Mouse (Mus musculus) lung, embryonic 15.5 days (tissue): ENCODE data around the gene Tmem268. TPM values are rescaled to one million over a fixed set of nuclear protein-coding genes. Genes with fewer than 3 reads are reported as not detected.

Experiments
- ATAC-seq: fragments of 200-750 bp; cut with Nextera tagmentation; 2 replicates; pipeline ENCODE4 v1.8.0; 2017; ENCODE audit warnings: moderate number of reproducible peaks, borderline replicate concordance; ENCODE audit not compliant: low FRiP score, low TSS enrichment; ENCODE audit errors: extremely low read depth
- H3K27ac ChIP-seq: fragments of 300-500 bp; sonication (generic); 2 replicates; pipeline ENCODE4 v1.5.1; 2015; ENCODE audit warnings: moderate library complexity, mild to moderate bottlenecking, inconsistent platforms
- H3K27me3 ChIP-seq: fragments of 300-500 bp; sonication (generic); 2 replicates; pipeline ENCODE4 v1.6.1; 2015; ENCODE audit warnings: inconsistent platforms
- H3K36me3 ChIP-seq: fragments of 300-500 bp; sonication (generic); 2 replicates; pipeline ENCODE4 v1.6.1; 2015; ENCODE audit warnings: inconsistent platforms
- H3K4me1 ChIP-seq: fragments of 300-500 bp; sonication (generic); 2 replicates; pipeline ENCODE4 v1.6.1; 2015; ENCODE audit warnings: inconsistent platforms
- H3K4me2 ChIP-seq: fragments of 300-500 bp; sonication (generic); 2 replicates; pipeline ENCODE4 v1.6.1; 2015; ENCODE audit warnings: inconsistent platforms, mild to moderate bottlenecking, moderate library complexity
- H3K4me3 ChIP-seq: fragments of 300-500 bp; sonication (generic); 2 replicates; pipeline ENCODE4 v1.5.1; 2015; ENCODE audit warnings: mild to moderate bottlenecking, inconsistent platforms
- H3K9ac ChIP-seq: fragments of 300-500 bp; sonication (generic); 2 replicates; pipeline ENCODE4 v1.6.1; 2015; ENCODE audit warnings: inconsistent platforms
- H3K9me3 ChIP-seq: fragments of 300-500 bp; sonication (generic); 2 replicates; pipeline ENCODE4 v1.6.1; 2016; ENCODE audit warnings: inconsistent platforms
- WGBS: fragments of 180-500 bp; shearing (Covaris S2); methylation state at CpG from one replicate; pipeline ENCODE4 v1.1.7; 2015; 5-methylcytosine and 5-hydroxymethylcytosine counted together
- polyA plus RNA-seq: library from polyadenylated mRNA; unstranded; fragments of >200 nt; fragmentation: Nextera tagmentation; extraction: Ambion mirVana; gene quantifications from 2 replicates; pipeline ENCODE4 v1.2.1, GENCODE M21; 2015

The Tmem268 gene
- polyA plus RNA-seq, 1 experiment from 2014 or later = 9.0 TPM

- WGBS = 78% methylated on average over 3 of the region's 3 CpGs
- ATAC-seq = no peak
- Histone ChIP-seq H3K27me3 (no peaks in the 10 kb centered on the region), H3K27ac (no peak overlapping the region), H3K9ac (no peak overlapping the region), H3K36me3 (no peaks in the 10 kb centered on the region), H3K4me3 (no peak overlapping the region), H3K4me2 (no peak overlapping the region), H3K9me3 (no peaks in the 10 kb centered on the region), H3K4me1 (no peaks in the 10 kb centered on the region)
Observed at GRCm38 (mm10) chr4:63605545-63605944, 47.0 kb downstream of the Tmem268 start.

GRCm38 (mm10) chr4:63605968-63606367, 47.4 kb downstream of the Tmem268 start:
- no peaks in the 10 kb centered on the region for H3K4me1 ChIP-seq
- no peak for ATAC-seq
- WGBS = 54% methylated on average over 1 of the region's 1 CpGs
- no peak overlapping the region for H3K27ac ChIP-seq
- no peak overlapping the region for H3K4me2 ChIP-seq
- H3K9me3 ChIP-seq = no peaks in the 10 kb centered on the region
- H3K4me3 ChIP-seq = no peak overlapping the region
- no peaks in the 10 kb centered on the region for H3K36me3 ChIP-seq
- no peaks in the 10 kb centered on the region for H3K27me3 ChIP-seq
- H3K9ac ChIP-seq = no peak overlapping the region

DNA sequence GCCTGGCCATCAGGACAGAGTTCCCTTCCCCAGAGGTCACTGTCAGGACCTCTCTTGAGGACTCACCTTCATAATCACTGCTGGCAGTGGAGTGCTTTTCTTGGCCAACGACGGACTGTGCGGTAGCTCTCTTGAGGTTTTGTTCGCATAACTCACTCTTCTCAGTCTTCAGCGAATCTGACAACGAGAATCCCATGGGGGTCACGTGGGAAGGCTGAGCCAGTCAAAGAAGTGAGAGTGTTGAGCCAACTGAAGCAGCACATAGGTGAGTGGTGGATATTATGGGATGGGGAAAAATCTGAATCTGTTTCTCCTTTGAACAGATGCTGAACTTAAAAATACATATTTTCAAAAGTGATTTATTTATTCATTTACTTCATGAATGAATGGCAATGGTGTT, 49.8 kb downstream of the Tmem268 start:
- Histone ChIP-seq H3K4me1 (no peaks in the 10 kb centered on the region), H3K27ac (no peak overlapping the region)
- 72% methylated on average over 7 of the region's 7 CpGs for WGBS

GRCm38 (mm10) chr4:63621861-63622260, 63.3 kb downstream of the Tmem268 start:
- Histone ChIP-seq H3K27ac (no peak overlapping the region), H3K4me1 (no peaks in the 10 kb centered on the region), H3K9me3 (no peaks in the 10 kb centered on the region), H3K4me2 (no peak overlapping the region), H3K4me3 (no peak overlapping the region), H3K27me3 (no peaks in the 10 kb centered on the region), H3K9ac (no peak overlapping the region), H3K36me3 (no peaks in the 10 kb centered on the region)
- WGBS = 67% methylated on average over 2 of the region's 2 CpGs
- no peak for ATAC-seq

More for the DNA sequence above, 49.8 kb downstream of the Tmem268 start:
- H3K4me3 ChIP-seq = no peak overlapping the region
- H3K9me3 ChIP-seq = no peaks in the 10 kb centered on the region
- H3K36me3 ChIP-seq = no peaks in the 10 kb centered on the region
- H3K27me3 ChIP-seq = no peaks in the 10 kb centered on the region
- no peak for ATAC-seq
- H3K4me2 ChIP-seq = no peak overlapping the region
- H3K9ac ChIP-seq = no peak overlapping the region

DNA sequence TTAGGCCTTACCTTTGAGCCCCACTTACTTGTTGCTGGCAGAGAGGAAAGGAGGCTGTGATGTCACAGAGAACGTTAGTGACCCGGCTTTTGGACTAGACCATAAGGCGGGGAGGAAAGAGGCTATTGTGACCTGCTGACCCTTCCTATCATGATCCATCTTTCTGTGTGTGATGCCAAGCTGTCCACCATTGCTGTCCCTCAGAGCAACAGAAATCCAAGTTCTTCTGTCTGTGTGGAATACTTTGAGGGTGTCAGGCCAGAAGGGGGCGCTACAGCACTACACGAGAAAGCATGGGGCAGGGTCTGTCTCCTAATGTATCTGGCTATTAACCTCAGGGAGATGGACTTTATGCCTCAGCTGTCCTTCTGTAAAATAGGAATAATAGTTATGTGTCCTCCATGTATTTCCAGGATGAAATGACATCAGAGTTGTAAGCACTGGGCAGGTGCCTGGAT, 63.8 kb downstream of the Tmem268 start, which contains the start of gene Tex48:
Gene Tex48, minus strand, starts transcription at position 51 of the 458 bp plus-strand sequence.
- H3K9me3 ChIP-seq = no peaks in the 10 kb centered on the region
- 51% methylated on average over 5 of the region's 5 CpGs for WGBS
- H3K36me3 ChIP-seq = no peaks in the 10 kb centered on the region
- H3K4me3 ChIP-seq = no peak within 1 kb of the TSS
- H3K27ac ChIP-seq = no peak within 1 kb of the TSS
- no peak within 1 kb of the TSS for H3K4me2 ChIP-seq
- H3K9ac ChIP-seq = no peak within 1 kb of the TSS
- H3K27me3 ChIP-seq = no peaks in the 10 kb centered on the region
- ATAC-seq = no peak
- no peaks in the 10 kb centered on the region for H3K4me1 ChIP-seq

DNA sequence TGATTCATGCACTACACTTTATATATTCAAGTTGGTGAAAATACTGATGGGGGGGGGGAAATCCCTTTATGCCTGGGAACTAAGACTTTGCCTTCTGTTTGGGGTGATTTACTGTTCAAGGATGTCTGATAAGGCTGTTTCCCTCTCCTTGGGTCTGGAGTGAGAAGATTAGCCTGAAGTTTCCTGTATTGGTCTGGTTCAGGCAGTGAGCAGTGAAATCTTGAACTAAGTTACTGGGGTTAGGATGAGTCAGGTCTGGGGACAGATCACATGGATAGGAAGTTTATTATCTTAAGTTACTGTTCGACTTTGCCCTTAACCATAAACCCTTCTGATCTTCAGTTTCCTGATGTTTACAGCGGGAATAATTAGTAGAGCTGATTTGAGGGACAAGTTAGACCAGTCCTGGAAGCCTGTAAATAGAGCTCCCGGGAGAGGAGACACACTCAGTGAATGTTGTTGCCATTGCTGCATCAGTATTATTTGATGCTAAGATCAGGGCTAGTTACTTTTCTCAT, 67.0 kb downstream of the Tmem268 start:
- 41% methylated on average over 3 of the region's 3 CpGs for WGBS
- Histone ChIP-seq H3K4me1 (no peaks in the 10 kb centered on the region), H3K4me3 (no peak overlapping the region), H3K4me2 (no peak overlapping the region), H3K9ac (no peak overlapping the region), H3K9me3 (no peaks in the 10 kb centered on the region), H3K27ac (no peak overlapping the region), H3K36me3 (no peaks in the 10 kb centered on the region), H3K27me3 (no peaks in the 10 kb centered on the region)
- no peak for ATAC-seq

- Histone ChIP-seq H3K27ac (no peak overlapping the region), H3K27me3 (no peaks in the 10 kb centered on the region), H3K36me3 (no peaks in the 10 kb centered on the region), H3K4me3 (no peak overlapping the region), H3K9ac (no peak overlapping the region), H3K9me3 (no peaks in the 10 kb centered on the region), H3K4me1 (no peaks in the 10 kb centered on the region), H3K4me2 (no peak overlapping the region)
- WGBS = 69% methylated on average over 8 of the region's 8 CpGs
- no peak for ATAC-seq
Observed at GRCm38 (mm10) chr4:63627111-63627510, 68.5 kb downstream of the Tmem268 start.

DNA sequence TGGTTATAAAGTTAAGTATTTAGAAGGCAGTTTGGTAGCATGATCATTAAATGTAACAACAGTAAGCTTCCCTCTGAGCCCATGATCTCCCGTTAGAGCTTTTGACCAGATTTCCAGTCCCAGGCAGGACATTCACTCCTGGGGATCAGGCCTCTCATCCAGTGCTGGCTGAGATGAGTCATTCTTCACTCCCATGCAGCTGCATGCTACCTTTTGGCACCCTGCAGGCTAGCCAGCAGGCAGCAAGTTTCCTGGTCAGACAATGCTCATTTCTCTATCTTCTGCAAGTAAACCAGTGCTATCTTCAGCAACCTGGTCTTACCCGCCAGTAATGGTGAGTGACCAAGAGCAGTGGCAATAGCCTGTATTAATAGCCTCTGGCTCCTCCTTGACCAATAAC, 74.6 kb downstream of the Tmem268 start:
- Histone ChIP-seq H3K4me2 (no peak overlapping the region), H3K9me3 (no peaks in the 10 kb centered on the region), H3K4me3 (no peak overlapping the region), H3K36me3 (no peaks in the 10 kb centered on the region), H3K27me3 (no peaks in the 10 kb centered on the region), H3K4me1 (no peaks in the 10 kb centered on the region), H3K9ac (no peak overlapping the region), H3K27ac (no peak overlapping the region)
- 87% methylated on average over 2 of the region's 2 CpGs for WGBS
- no peak for ATAC-seq

Other genes starting within 250 kb of the Tmem268 start
- not detected in 2 replicates for gene Orm1, start 214.2 kb upstream of the Tmem268 start, polyA plus RNA-seq
- gene Orm3, start 202.6 kb upstream of the Tmem268 start, polyA plus RNA-seq = not detected in 2 replicates
- gene Orm2, start 196.3 kb upstream of the Tmem268 start, polyA plus RNA-seq = not detected in 2 replicates
- 9.0 and 10.4 TPM in 2 replicates for gene Akna, start 155.4 kb upstream of the Tmem268 start, polyA plus RNA-seq
- gene Whrn, start 62.8 kb upstream of the Tmem268 start, polyA plus RNA-seq = 2.7 and 2.8 TPM in 2 replicates
- 265 and 273 TPM in 2 replicates for gene Atp6v1g1, start 14.0 kb upstream of the Tmem268 start, polyA plus RNA-seq
- gene Gm11213, start 46.5 kb downstream of the Tmem268 start, polyA plus RNA-seq = not detected in 2 replicates
- gene Tex48, start 63.6 kb downstream of the Tmem268 start, polyA plus RNA-seq = not detected in 2 replicates
- gene Gm11214, start 104.6 kb downstream of the Tmem268 start, polyA plus RNA-seq = not detected in 2 replicates
- gene Tnfsf15, start 186.3 kb downstream of the Tmem268 start, polyA plus RNA-seq = 0.14 and 0.27 TPM in 2 replicates